Mouse (Mus musculus) embryonic facial prominence, embryonic 14.5 days (tissue): ENCODE measurements around the gene Fcor. TPM values are rescaled to one million over a fixed set of nuclear protein-coding genes. Genes with fewer than 3 reads are reported as not detected.

Source experiments
- ATAC-seq: fragments of 200-750 bp; cut with Nextera tagmentation; 2 replicates; pipeline ENCODE4 v1.8.0; 2017; ENCODE audit warnings: low read depth, moderate number of reproducible peaks, moderate TSS enrichment
- DNase-seq: peaks from one replicate; pipeline ENCODE4 v3.0.0-alpha.2; 2015; ENCODE audit warnings: low spot score
- H3K27ac ChIP-seq: fragments of 300-500 bp; sonication (generic); replicated peaks from 2 replicates; pipeline ENCODE4 v1.5.1; 2014; ENCODE audit warnings: low read depth, mild to moderate bottlenecking, low read length, moderate library complexity
- H3K27me3 ChIP-seq: fragments of 300-500 bp; sonication (generic); replicated peaks from 2 replicates; pipeline ENCODE4 v1.6.1; 2014; ENCODE audit warnings: low read length; ENCODE audit not compliant: control insufficient read depth, insufficient read depth
- H3K36me3 ChIP-seq: fragments of 300-500 bp; sonication (generic); 2 replicates; pipeline ENCODE4 v1.6.1; 2014; ENCODE audit warnings: low read length, mixed read lengths; ENCODE audit not compliant: control insufficient read depth, insufficient read depth
- H3K4me1 ChIP-seq: fragments of 300-500 bp; sonication (generic); 2 replicates; pipeline ENCODE4 v1.6.1; 2014; ENCODE audit warnings: antibody characterized with exemption, low read length; ENCODE audit not compliant: control insufficient read depth, insufficient read depth
- H3K4me2 ChIP-seq: fragments of 300-500 bp; sonication (generic); 2 replicates; pipeline ENCODE4 v1.6.1; 2014; ENCODE audit warnings: low read depth, mild to moderate bottlenecking, low read length, moderate library complexity, mixed read lengths
- H3K4me3 ChIP-seq: fragments of 300-500 bp; sonication (generic); 2 replicates; pipeline ENCODE4 v1.5.1; 2014; ENCODE audit warnings: low read depth, mild to moderate bottlenecking, low read length
- H3K9ac ChIP-seq: fragments of 300-500 bp; sonication (generic); 2 replicates; pipeline ENCODE4 v1.6.1; 2014; ENCODE audit warnings: low read depth, mild to moderate bottlenecking, low read length, moderate library complexity, mixed read lengths
- H3K9me3 ChIP-seq: fragments of 300-500 bp; sonication (generic); 2 replicates; pipeline ENCODE4 v1.6.1; 2016; ENCODE audit warnings: low read length; ENCODE audit not compliant: control insufficient read depth
- WGBS: fragments of 180-500 bp; shearing (Covaris S2); extraction: QIAGEN DNeasy Blood & Tissue Kit; methylation state at CpG from one replicate; pipeline ENCODE4 v1.1.7; 2014; 5-methylcytosine and 5-hydroxymethylcytosine counted together
- polyA plus RNA-seq: library from polyadenylated mRNA; unstranded; fragments of >200 nt; fragmentation: Nextera tagmentation; extraction: Ambion mirVana; gene quantifications from 2 replicates; pipeline ENCODE4 v1.2.1, GENCODE M21; 2014

Gene Fcor
- polyA plus RNA-seq, 1 experiment from 2014 or later = 14.8 TPM

DNA sequence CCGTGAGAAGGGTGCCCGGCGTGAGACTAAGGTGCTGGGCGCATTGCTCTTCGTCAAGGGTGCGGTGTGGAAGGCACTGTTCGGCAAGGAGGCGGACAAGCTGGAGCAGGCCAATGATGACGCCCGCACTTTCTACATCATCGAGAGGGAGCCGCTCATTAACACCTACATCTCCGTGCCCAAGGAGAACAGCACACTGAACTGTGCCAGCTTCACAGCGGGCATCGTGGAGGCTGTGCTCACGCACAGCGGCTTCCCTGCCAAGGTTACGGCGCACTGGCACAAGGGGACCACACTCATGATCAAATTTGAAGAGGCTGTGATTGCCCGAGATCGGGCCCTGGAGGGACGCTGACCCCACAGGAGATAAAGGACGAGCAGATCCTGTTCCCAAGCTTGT is 7.1 kb upstream of the Fcor start:
- ATAC-seq = no peak
- 94% methylated on average over 23 of the region's 23 CpGs for WGBS
- H3K27me3 ChIP-seq = no peaks in the 10 kb centered on the region

DNA sequence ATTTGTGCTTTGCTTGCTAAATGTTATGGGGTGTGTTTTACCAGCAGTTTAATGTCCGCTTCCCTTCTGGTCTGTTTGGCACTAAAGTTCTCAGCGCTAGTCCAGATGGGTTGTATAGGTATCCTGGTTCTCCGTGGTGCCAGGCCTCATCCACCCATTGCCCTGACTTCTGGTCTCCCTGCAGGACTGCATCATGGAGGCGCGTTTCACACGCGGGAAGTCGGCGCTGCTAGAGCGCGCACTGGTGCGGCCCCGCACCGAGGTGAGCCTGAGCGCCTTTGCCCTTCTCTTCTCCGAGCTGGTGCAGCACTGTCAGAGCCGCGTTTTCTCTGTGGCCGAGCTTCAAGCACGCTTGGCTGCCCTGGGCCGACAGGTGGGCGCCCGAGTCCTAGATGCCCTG is 6.7 kb upstream of the Fcor start:
- H3K36me3 ChIP-seq = peaks cover 32% of the 10 kb centered on the region
- H3K4me3 ChIP-seq = no peak overlapping the region
- peaks cover 11% of the 10 kb centered on the region; the same call in 1 of the 2 replicates for H3K4me1 ChIP-seq
- ATAC-seq (no peak), DNase-seq (no peak)
- no peaks in the 10 kb centered on the region for H3K9me3 ChIP-seq
- H3K9ac ChIP-seq = no peak overlapping the region
- no peaks in the 10 kb centered on the region for H3K27me3 ChIP-seq
- no peak overlapping the region for H3K27ac ChIP-seq
- 93% methylated on average over 23 of the region's 23 CpGs for WGBS
- no peak overlapping the region for H3K4me2 ChIP-seq

More for the DNA sequence above, 7.1 kb upstream of the Fcor start:
- H3K36me3 ChIP-seq = peaks cover 32% of the 10 kb centered on the region
- peaks cover 11% of the 10 kb centered on the region; the same call in 1 of the 2 replicates for H3K4me1 ChIP-seq
- H3K9ac ChIP-seq = no peak overlapping the region
- H3K4me3 ChIP-seq = no peak overlapping the region
- no peaks in the 10 kb centered on the region for H3K9me3 ChIP-seq
- DNase-seq = no peak
- no peak overlapping the region for H3K4me2 ChIP-seq
- no peak overlapping the region for H3K27ac ChIP-seq

DNA sequence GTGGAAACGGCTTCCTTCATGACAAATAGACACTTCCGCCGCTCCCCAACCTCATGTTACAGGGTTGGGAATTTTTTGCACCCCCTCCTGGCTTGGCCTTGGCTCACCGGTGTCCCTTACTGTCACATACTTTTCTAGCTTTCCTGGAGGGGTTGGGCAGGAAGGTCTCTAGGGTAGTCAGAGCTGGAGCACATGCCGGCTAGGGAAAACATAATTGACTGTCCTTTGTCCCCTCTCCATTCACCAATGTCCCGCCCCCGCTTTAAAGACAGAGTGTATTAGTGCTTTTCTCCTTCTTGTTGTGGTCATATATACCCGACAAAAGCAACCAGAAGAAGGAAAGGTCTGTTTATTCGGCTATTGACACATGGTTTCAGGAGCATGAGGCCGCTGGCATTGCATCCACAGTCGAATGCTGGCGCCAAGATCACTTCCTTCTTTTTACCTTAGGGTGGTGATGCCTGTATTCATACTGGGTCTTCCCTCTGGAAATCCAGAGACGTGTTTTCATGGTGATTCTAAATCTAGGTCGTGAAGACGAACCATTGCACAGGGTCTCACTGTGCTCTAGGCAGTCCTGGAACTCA is 4.9 kb upstream of the Fcor start:
- 3% methylated on average over 15 of the region's 15 CpGs for WGBS
- no peak for ATAC-seq
- Histone ChIP-seq H3K4me2 (peak overlapping the region; percentile 84), H3K4me1 (peaks cover 11% of the 10 kb centered on the region; the same call in 1 of the 2 replicates), H3K27ac (peak overlapping the region; percentile 87), H3K27me3 (no peaks in the 10 kb centered on the region), H3K4me3 (peak overlapping the region; percentile 98), H3K36me3 (peaks cover 31% of the 10 kb centered on the region), H3K9ac (peak overlapping the region; percentile 94), H3K9me3 (no peaks in the 10 kb centered on the region)
- no peak for DNase-seq

DNA sequence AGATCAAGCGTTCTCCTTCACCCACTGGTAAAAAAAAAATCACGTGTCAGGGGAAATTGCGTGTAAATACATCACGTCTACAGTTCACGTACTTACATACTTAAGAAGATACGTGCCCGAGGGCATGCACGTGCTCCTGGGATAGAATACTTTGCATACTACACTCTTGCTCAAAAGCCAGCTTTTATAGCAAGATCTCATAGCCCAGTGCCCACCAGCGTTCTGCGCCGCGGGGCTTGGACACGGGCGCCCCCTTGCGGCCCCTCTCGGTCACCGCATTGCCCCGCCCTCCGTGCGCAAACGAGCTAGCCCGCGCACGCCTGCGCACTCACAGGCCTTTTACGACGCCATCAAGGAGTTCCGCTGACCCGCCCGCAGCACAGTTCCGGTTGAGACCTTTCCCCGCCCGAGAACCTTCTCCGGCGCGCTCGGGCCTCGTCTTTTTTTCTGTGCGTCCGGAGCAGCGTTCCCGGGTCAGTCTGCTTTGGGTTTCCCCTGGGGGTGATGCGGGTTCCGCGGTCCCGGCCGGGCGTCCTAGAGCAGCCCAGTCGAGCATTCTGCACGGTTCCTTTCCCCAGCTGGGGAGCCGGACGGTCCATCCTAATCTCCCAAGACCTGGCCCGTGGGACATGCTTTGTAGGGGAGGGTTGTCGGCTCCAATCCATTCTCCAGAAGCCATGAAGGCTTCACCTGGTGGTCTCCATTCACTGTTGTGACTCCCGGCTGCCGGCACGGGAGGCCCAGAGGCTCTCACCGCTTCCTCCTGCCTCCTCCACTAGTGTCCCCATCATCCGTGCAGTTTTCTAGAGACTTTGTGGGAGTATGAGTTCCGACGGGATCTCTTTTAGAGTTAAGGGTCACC is 4.2 kb upstream of the Fcor start, which contains the start of gene Trappc5:
Gene Trappc5, plus strand, starts transcription at position 169 of the 862 bp plus-strand sequence.
- H3K4me1 ChIP-seq = peaks cover 11% of the 10 kb centered on the region; the same call in 1 of the 2 replicates
- H3K9me3 ChIP-seq = no peaks in the 10 kb centered on the region
- peaks cover 26% of the 10 kb centered on the region for H3K36me3 ChIP-seq
- under 1% methylated on average over 59 of the region's 61 CpGs for WGBS
- H3K27me3 ChIP-seq = no peaks in the 10 kb centered on the region
- H3K4me2 ChIP-seq = peak within 1 kb of the TSS; percentile 84
- H3K9ac ChIP-seq = peak within 1 kb of the TSS; percentile 94
- peak; percentile 97 for DNase-seq
- H3K4me3 ChIP-seq = peak within 1 kb of the TSS; percentile 98
- peak; percentile 90 for ATAC-seq
- peak within 1 kb of the TSS; percentile 87 for H3K27ac ChIP-seq

DNA sequence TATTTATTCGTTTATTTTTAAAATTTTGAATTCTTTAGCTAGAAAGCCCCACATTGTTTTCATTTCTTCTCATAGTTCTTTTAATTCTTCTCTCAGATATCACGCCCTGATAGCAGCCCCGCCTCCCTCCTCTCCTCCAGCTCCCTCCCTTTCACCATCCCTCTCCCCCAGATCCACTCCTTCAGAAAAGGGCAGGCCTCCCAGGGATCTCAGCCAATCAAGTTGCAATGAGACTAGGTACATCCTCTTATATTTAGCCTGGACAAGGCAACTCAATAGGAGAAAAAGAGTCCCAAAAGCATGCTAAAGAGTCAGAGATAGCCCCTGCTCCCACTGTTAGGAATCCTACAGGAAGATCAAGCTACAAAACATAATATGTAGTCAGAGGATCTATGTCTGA is 2.5 kb upstream of the Fcor start:
- ATAC-seq (no peak), DNase-seq (no peak)
- H3K4me1 ChIP-seq = peaks cover 11% of the 10 kb centered on the region; the same call in 1 of the 2 replicates
- no peak overlapping the region for H3K4me2 ChIP-seq
- H3K36me3 ChIP-seq = peaks cover 10% of the 10 kb centered on the region
- no peak overlapping the region for H3K27ac ChIP-seq
- no peaks in the 10 kb centered on the region for H3K27me3 ChIP-seq
- WGBS = 56% methylated on average over 3 of the region's 3 CpGs
- no peak overlapping the region for H3K4me3 ChIP-seq
- no peak overlapping the region for H3K9ac ChIP-seq
- H3K9me3 ChIP-seq = no peaks in the 10 kb centered on the region

DNA sequence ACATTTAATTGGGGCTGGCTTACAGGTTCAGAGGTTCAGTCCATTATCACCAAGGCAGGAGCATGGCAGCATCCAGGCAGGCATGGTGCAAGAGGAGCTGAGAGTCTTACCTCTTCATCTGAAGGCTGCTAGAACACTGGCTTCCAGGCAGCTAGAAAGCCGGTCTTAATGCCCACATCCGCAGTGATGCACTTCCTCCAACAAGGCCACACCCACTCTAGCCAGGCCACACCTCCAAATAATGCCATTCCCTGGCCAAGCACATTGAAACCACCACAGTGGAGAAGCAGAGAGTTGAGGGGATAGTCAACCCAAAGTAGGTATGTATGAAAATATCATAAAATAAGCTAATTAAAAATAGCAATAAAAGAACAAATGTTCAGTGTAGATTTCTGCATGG is 1.8 kb downstream of the Fcor start:
- WGBS = 69% methylated on average over 2 of the region's 2 CpGs
- H3K4me1 ChIP-seq = no peaks in the 10 kb centered on the region; the same call in 1 of the 2 replicates
- H3K27me3 ChIP-seq = no peaks in the 10 kb centered on the region
- no peak overlapping the region for H3K9ac ChIP-seq
- H3K4me3 ChIP-seq = no peak overlapping the region
- DNase-seq (no peak), ATAC-seq (no peak)
- H3K36me3 ChIP-seq = no peaks in the 10 kb centered on the region
- no peak overlapping the region for H3K27ac ChIP-seq
- H3K4me2 ChIP-seq = no peak overlapping the region
- no peaks in the 10 kb centered on the region for H3K9me3 ChIP-seq

DNA sequence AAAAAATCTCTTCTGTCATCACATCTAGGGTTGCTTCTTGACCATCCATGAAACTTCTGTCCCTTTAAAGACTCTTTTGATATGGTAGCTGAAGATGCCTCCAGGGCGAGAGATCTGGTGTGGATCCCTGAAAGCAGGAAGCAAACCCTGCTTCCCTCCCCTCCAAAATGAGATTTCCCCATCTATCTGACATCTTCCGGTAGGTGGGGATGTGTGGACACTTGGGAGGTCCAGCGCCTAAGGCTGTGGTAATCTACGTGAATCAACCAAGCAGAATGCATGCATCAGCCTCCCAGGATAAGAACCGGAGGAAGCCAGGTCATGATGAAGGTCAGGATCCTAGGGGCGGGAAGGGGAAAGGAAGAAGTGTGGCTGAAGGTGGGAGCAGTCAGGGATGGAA is 6.7 kb downstream of the Fcor start, which contains the start of gene Mcemp1:
Gene Mcemp1, plus strand, starts transcription at position 248 of the 400 bp plus-strand sequence.
- Histone ChIP-seq H3K9ac (no peak within 1 kb of the TSS), H3K27ac (no peak within 1 kb of the TSS), H3K9me3 (no peaks in the 10 kb centered on the region), H3K27me3 (no peaks in the 10 kb centered on the region), H3K4me1 (no peaks in the 10 kb centered on the region), H3K36me3 (no peaks in the 10 kb centered on the region), H3K4me2 (no peak within 1 kb of the TSS), H3K4me3 (no peak within 1 kb of the TSS)
- WGBS = 54% methylated on average over 6 of the region's 6 CpGs
- DNase-seq = no peak
- no peak for ATAC-seq

DNA sequence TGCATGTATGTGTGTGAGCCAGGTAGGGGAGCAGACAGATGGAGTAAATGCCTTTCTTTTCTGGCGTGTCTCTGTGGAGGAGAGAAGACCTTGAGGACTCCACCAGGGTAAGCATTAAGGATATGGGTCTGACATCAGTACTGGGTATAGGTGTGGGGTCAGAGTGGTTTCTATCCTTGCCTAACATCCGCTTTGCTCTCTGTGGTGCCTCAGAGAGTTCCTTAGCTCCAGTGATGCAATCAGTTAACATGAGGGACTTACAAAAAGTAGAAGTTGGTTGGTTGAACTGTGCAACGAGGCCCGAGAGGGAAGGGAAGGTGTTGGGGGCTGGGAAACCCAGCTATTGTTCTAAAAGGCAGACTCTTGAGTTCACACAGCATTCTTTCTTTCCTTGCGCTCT is 7.8 kb downstream of the Fcor start:
- Histone ChIP-seq H3K4me2 (no peak overlapping the region), H3K4me3 (no peak overlapping the region), H3K9me3 (no peaks in the 10 kb centered on the region), H3K27me3 (no peaks in the 10 kb centered on the region), H3K4me1 (no peaks in the 10 kb centered on the region), H3K27ac (no peak overlapping the region), H3K9ac (no peak overlapping the region), H3K36me3 (no peaks in the 10 kb centered on the region)
- DNase-seq (no peak), ATAC-seq (no peak)
- WGBS = 51% methylated on average over 5 of the region's 5 CpGs
